Mouse (Mus musculus): ENCODE measurements around the gene Magi2.

Magi2 gene

DNA sequence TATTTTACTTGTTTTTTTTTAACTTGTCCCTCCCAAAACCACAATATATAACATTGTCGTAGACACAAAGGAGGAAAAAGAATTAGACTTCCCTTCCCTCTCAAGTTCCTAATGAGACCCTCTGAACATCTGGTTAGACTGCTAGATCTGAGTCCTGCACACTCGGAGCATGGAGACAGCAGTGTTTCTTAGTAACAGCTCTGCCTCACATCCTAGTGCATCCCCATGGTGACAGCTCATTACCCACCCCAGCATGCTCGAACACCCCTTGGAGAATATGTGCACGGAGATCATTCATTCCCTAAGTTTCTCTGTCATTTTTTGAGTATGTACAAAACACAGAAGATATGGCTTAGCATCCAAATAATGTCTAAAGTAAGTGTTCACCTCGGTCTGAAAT lies 1317.5 kb downstream of the Magi2 start:
- DNase-seq, result peak; percentile 48

DNA sequence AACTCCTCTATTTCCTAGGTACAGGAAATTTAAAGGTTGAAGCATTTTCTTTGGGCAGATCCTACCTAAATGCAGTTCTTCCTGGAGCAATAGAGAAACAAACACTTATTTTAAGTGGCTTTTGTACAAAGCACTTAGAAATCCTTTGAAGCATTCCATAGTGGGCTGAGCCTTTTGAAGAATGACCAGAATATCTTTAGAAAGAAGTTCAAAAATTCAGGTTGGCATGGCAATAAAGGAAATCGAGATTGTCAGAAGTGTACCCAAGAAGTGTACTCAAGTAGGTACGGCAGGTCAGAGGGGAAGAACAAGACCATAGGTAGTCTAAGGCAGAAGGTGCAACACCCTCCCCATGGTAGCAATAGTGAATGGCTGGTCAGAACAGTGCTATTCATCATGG lies 1332.5 kb downstream of the Magi2 start:
- no peak for DNase-seq

DNA sequence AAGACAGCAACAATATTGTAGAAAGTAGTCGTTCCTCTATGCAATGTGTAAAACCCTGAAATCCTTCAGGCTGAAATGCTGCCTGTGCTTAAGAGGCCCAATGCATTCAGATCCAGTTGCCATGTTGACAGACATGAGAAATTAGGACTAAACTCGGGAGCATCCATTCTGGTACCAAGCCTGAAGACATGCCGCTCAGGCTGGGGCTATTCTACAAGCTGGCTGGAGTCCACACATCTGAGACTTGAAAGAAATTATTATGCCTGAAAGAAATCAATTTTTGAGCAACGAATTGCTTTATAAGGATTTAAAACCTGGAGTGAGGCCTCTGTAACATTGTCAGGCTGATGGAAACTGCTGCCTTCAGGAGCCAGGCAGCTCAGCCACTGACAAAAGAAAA lies 1333.0 kb downstream of the Magi2 start:
- no peak for DNase-seq

GRCm38 (mm10) chr5:20568421-20568820 lies 1341.6 kb downstream of the Magi2 start:
- no peak for DNase-seq

GRCm38 (mm10) chr5:20568966-20569365 lies 1342.1 kb downstream of the Magi2 start:
- DNase-seq, result no peak

GRCm38 (mm10) chr5:20574816-20575215 lies 1348.0 kb downstream of the Magi2 start:
- DNase-seq, result no peak

DNA sequence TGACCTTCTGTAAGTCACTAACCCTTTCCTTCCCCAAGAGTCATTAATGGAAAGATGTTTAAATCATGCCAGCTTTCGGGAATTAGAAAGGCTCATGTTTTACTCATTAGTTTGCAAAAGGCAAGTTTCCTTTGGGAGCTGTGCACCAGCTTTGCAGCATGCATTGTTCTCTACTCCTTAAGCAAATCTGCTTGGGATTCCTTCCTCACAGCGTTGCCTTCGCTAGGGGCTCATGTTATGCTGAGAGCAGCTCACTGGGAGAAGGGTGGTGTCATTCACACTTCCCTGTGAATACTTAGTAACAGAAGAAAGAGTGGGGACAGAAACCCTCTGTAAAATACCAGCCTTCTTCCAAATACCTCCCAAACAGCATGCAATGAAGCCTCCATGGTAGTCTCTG lies 1349.0 kb downstream of the Magi2 start:
- DNase-seq, result peak; percentile 13

DNA sequence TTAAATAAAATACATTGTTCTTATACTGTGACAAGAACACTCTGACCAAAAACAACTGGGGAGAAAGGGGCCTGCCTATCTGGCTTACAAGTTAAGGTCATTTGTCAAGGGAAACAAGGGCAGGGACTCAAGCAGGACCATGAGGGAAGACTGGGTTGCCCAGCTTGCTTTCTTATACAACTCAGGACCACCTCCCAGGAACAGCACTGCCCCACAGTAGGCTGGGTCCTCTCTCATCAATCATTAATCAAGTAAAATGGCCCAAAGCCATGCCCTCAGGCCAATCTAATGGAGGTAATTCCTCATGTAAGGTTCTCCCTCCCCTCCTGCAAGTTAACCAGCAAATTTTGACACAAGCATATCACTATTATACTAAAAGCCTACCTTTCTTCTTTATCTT lies 1349.4 kb downstream of the Magi2 start:
- DNase-seq, result no peak

DNA sequence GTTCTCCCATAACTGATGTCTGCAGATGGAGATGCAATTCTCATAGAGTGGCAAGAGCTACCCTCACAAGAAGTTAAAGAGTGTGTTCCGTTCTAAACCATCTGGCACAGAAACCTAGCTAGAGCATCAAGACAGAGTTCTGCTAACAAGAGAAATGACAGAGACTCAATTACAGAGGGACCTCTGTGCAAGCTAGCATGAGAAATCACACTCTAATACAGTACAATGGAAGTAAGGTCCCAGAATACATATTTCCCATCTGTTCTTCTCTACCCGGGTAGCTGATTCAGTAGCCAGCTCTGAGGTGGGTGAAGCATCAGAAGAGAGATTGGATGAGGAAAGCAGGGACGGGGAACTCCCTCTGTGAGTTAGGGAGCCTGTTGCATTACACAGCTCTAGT lies 1351.8 kb downstream of the Magi2 start:
- no peak for DNase-seq

DNA sequence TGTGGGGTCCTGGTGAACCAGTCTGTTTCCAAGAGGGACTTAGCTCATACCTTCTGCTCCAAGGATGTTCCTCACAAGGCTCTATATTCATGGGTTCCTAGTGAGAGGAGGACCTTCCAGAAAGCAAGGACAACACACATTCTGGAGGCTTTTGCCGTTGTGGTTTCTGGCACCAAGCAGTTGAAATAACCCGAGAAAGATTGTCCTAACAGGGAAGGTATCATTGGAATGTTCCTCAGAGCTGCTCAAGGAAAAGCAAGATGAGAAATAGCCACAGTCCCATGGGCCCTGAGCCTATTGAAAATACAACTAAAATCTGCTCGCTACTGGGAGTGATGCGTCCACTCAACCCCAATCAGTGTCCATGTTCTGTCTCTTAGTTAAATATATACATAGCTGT lies 1353.8 kb downstream of the Magi2 start:
- DNase-seq, result no peak

DNA sequence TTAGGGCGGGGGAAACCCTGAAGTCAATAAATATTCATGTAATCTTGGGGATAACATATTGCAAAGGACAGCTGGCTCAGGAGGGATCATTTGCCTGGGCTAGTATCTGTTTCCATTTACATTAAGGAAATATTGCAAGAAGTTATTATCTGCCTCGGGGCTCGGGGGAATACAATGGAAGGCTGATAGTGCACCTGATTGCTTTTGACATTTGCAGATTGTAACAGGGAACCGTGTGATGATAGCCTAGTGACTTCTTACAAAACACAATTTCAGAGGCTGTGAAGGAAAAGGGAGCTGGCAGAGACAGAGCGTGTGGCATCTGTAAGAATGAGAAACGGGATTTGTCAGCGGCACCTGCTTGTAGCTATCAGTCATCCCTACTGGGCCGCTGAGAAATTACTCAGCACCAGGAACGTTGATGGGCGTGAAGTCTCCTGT lies 1356.2 kb downstream of the Magi2 start:
- DNase-seq, result peak; percentile 7

GRCm38 (mm10) chr5:20583639-20584038 lies 1356.8 kb downstream of the Magi2 start:
- DNase-seq, result no peak

DNA sequence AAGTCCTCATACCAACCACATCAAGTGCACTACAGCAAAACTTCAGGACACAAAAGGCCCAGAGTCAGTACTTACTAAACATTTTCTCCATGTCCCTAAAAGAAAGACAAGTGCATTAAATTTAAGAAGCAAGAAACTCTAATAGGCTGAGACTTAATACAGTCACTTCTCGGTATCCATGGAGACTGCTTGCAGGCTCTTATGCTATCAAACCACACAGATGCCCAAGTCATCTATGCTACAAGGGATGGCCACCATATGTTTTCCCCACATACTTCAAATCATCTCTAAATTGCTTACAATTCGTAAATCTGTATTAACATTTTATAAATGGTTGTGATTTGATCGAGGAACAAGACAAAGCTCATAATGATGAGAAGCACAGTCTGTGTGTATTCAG lies 1357.9 kb downstream of the Magi2 start:
- DNase-seq, result no peak

GRCm38 (mm10) chr5:20589731-20590130 lies 1362.9 kb downstream of the Magi2 start:
- no peak for DNase-seq

DNA sequence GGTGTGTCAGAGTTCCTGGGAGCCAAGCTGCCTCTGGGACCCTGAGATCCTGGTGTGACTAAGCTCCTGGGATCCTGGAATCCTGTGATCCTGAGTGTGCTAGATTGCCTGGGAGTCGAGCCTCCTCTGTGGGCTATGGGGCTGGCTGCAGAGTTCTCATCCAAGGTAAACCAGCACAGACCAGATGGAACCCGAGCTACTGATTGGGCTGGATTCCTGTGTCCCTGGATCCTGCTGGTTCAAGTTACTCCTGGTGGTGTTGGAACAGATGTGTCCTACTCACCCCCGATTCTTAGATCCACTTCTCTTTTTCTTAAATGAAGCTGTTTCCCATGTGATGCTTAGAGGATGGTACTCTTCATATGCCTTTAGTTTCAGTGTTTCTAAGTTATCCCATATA lies 1371.4 kb downstream of the Magi2 start:
- DNase-seq, result no peak

DNA sequence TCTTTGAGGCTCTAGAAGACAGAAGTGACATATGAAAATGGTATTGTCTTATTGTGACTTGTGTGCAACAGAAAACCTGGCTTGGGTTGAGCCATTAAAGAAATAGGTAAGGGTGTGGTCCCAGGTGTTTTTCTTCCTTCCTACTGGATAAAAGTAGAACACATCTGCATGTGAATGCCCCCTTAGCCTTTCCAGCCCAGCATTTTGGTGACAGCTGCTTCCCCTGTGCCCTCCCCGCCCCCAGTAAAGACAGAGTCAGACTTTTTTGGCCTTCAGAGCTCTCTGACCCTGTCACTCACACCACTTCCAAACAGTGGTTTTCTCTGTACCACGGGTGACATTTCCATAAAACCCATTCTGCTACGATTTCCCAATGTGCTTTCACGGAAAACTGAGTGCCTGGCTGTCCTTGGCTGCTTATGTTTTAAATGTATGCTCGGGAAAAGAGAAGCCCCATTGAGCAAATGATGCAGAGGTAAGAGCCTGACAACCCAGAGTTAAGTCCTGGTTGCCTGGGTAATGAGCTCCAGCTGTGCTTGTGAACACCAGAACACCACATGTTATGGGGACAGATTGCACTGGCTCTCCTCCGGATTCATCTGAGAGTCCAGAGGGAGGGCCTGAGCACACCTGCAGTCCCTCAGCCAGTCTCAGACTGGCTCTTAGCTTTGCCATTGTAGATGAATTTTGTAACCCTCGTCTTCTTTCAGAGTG lies 1377.1 kb downstream of the Magi2 start:
- DNase-seq, result peak; percentile 68

DNA sequence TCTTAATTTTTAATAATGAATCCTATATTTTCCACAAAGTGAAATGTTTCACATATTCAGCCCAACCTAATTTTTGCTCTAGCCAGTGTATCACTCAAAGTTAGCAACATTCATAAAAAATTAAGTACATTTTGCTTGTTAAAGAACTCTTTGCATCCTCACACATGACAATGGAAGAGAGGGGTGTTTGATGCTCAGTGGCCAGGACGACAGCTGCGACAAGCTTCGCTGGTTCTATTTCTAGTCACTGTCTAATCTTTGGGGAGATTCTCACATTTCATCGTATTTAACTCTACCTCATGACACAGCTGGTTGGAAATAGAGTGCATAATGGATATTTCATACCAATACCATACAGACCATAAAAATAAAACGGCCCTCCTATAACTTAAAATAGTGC lies 1379.7 kb downstream of the Magi2 start:
- DNase-seq, result no peak

GRCm38 (mm10) chr5:20607503-20607902 lies 1380.7 kb downstream of the Magi2 start:
- no peak for DNase-seq

DNA sequence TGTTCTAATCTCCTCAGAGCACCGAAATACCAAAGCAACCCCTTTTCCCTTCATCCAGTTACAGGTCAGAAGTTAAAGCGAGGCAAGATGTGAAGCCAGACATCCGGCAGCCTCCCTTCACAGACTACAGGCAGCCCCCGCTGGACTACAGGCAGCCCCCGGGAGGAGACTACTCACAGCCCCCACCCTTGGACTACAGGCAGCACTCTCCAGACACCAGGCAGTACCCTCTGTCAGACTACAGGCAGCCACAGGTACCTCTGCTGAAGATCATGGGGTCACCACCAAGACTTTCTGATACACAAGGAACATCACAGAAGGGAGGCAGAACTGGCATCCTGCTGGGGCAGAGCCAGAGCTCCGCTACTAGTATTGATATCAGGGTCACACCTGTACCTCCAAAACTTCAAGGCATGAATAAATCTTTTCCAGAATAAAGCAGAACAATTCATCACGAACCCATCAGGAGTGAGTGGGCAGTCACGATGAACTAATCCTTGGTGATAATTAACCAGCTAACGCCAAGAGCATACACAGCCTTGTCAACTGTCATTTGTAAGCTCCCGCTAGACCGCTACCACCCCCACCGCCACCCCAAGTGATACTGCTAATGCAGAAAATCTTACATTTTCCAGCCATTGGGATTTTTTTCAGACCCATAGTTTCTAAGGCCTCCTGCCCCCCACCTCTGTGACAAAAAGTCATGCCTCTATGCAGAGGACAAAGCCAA lies 1382.5 kb downstream of the Magi2 start:
- DNase-seq, result no peak

GRCm38 (mm10) chr5:20610640-20611039 lies 1383.8 kb downstream of the Magi2 start:
- no peak for DNase-seq

- DNase-seq, result no peak
Observed at GRCm38 (mm10) chr5:20612616-20613015, 1385.8 kb downstream of the Magi2 start.

DNA sequence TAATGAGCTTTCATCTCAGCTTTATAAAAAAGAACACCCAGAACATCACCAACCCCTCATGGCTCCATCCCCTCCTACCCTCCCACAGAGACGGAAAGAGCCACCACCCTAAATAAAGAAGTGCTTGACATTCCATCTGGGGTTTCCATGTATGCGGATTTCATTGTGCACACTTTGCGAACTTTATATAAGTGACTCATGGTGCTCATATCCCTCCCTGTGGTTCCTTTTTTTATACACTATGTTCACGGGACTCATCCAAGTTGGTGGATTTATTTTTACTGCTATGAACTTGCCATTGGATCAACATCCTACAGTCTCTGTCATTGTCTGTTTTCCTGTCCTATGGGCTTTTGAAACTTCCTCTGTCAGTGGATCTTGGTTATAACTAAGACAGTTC lies 1388.1 kb downstream of the Magi2 start:
- no peak for DNase-seq

DNA sequence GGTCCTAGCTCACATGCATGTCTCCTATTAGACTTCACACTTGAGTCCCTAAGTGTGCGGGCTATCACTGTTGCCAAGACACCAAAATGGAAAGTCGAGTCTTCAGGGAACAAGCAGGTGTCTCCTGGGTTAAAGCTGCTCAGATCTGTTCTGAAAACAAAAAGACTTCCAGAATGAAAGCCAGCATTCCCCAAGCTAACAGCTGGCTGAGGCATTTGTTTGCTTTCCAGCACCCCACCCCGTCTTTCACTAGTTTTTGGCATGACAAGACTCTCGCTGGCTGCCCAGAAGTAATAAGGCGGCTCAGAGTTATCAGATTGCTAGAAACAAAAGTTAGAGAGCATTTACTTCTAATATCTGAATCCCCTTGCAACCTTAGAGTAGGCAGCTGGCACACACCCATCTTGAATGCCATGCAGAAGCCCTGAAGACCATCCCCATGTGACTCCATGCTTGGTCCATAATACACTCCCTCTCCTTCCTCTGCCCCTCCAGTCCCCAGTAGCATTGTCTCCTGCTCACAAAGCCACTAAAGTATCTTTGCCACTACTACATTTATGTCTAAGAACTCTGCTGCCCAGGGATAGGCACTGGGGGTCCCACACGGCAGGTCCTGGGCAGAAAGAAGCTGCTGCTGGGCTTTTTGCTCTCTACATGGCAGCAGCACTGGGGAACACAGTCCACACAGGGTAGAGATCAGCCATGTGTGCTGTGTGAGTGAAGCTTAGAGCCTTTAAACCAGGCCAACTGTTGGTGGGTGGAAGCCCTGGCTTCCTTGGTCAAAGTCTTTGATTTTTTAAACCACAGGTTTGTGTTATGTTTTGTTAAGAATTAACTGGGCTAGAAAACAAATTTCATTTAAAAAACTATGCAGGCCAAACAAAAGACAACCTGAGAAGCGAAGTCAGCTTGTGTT lies 1394.0 kb downstream of the Magi2 start:
- DNase-seq, result no peak

- no peak for DNase-seq
Observed at GRCm38 (mm10) chr5:20622417-20622816, 1395.6 kb downstream of the Magi2 start.

Data from embryo, embryonic 11 days (tissue).